Mouse (Mus musculus) neural tube, embryonic 12.5 days (tissue): ENCODE data around the gene Ccin. TPM values are rescaled to one million over a fixed set of nuclear protein-coding genes. Genes with fewer than 3 reads are reported as not detected.

ENCODE experiments used
- ATAC-seq: fragments of 200-750 bp; cut with Nextera tagmentation; 2 replicates; pipeline ENCODE4 v1.8.0; 2017; ENCODE audit warnings: low read depth, mild to moderate bottlenecking, moderate TSS enrichment, moderate library complexity; ENCODE audit not compliant: low FRiP score
- H3K27ac ChIP-seq: fragments of 300-500 bp; sonication (generic); 2 replicates; pipeline ENCODE4 v1.5.1; 2016
- H3K27me3 ChIP-seq: fragments of 300-500 bp; sonication (generic); replicated peaks from 2 replicates; pipeline ENCODE4 v1.6.1; 2016; ENCODE audit warnings: mild to moderate bottlenecking
- H3K36me3 ChIP-seq: fragments of 300-500 bp; sonication (generic); 2 replicates; pipeline ENCODE4 v1.6.1; 2016; ENCODE audit warnings: mild to moderate bottlenecking
- H3K4me1 ChIP-seq: fragments of 300-500 bp; sonication (generic); 2 replicates; pipeline ENCODE4 v1.6.1; 2016
- H3K4me2 ChIP-seq: fragments of 300-500 bp; sonication (generic); replicated peaks from 2 replicates; pipeline ENCODE4 v1.6.1; 2016; ENCODE audit warnings: mild to moderate bottlenecking
- H3K4me3 ChIP-seq: fragments of 300-500 bp; sonication (generic); 2 replicates; pipeline ENCODE4 v1.5.1; 2016
- H3K9ac ChIP-seq: fragments of 300-500 bp; sonication (generic); 2 replicates; pipeline ENCODE4 v1.6.1; 2016; ENCODE audit warnings: mild to moderate bottlenecking
- H3K9me3 ChIP-seq: fragments of 300-500 bp; sonication (generic); 2 replicates; pipeline ENCODE4 v1.6.1; 2016; ENCODE audit warnings: mild to moderate bottlenecking
- WGBS: fragments of 180-500 bp; shearing (Covaris S2); methylation state at CpG from one replicate; pipeline ENCODE4 v1.1.7; 2016; 5-methylcytosine and 5-hydroxymethylcytosine counted together
- polyA plus RNA-seq: library from polyadenylated mRNA; unstranded; fragments of >200 nt; fragmentation: Nextera tagmentation; extraction: Ambion mirVana; gene quantifications from 2 replicates; pipeline ENCODE4 v1.2.1, GENCODE M21; 2016

Gene Ccin
- polyA plus RNA-seq, 1 experiment from 2014 or later, result not detected

GRCm38 (mm10) chr4:44024241-44024640 lies 41.0 kb downstream of the Ccin start:
- ATAC-seq, result no peak
- Histone ChIP-seq H3K9ac (no peak overlapping the region), H3K4me2 (no peak overlapping the region), H3K27me3 (no peaks in the 10 kb centered on the region), H3K4me1 (no peaks in the 10 kb centered on the region), H3K36me3 (peaks cover 95% of the 10 kb centered on the region), H3K27ac (no peak overlapping the region), H3K9me3 (no peaks in the 10 kb centered on the region), H3K4me3 (no peak overlapping the region)
- WGBS, result 97% methylated on average over 6 of the region's 6 CpGs

- Histone ChIP-seq H3K4me1 (no peaks in the 10 kb centered on the region), H3K4me2 (no peak overlapping the region), H3K36me3 (peaks cover 95% of the 10 kb centered on the region), H3K9ac (no peak overlapping the region), H3K4me3 (no peak overlapping the region), H3K9me3 (no peaks in the 10 kb centered on the region), H3K27ac (no peak overlapping the region), H3K27me3 (no peaks in the 10 kb centered on the region)
- 91% methylated on average over 6 of the region's 6 CpGs for WGBS
- no peak for ATAC-seq
Observed at GRCm38 (mm10) chr4:44025570-44025969, 42.3 kb downstream of the Ccin start.

GRCm38 (mm10) chr4:44028303-44029135 lies 45.2 kb downstream of the Ccin start:
- WGBS, result 80% methylated on average over 16 of the region's 16 CpGs
- H3K27me3 ChIP-seq, result no peaks in the 10 kb centered on the region
- H3K27ac ChIP-seq, result no peak overlapping the region

GRCm38 (mm10) chr4:44029661-44030066 lies 46.4 kb downstream of the Ccin start:
- ATAC-seq, result no peak
- Histone ChIP-seq H3K4me3 (no peak overlapping the region), H3K27ac (no peak overlapping the region), H3K4me2 (no peak overlapping the region), H3K4me1 (no peaks in the 10 kb centered on the region), H3K9me3 (no peaks in the 10 kb centered on the region), H3K36me3 (peaks cover 89% of the 10 kb centered on the region), H3K9ac (no peak overlapping the region), H3K27me3 (no peaks in the 10 kb centered on the region)
- WGBS, result 94% methylated on average over 15 of the region's 15 CpGs

More at GRCm38 (mm10) chr4:44028303-44029135, 45.2 kb downstream of the Ccin start:
- no peaks in the 10 kb centered on the region for H3K4me1 ChIP-seq
- H3K9me3 ChIP-seq, result no peaks in the 10 kb centered on the region
- peaks cover 97% of the 10 kb centered on the region for H3K36me3 ChIP-seq
- H3K9ac ChIP-seq, result no peak overlapping the region
- H3K4me2 ChIP-seq, result no peak overlapping the region
- no peak for ATAC-seq
- H3K4me3 ChIP-seq, result no peak overlapping the region

- Histone ChIP-seq H3K4me3 (no peak overlapping the region), H3K9ac (no peak overlapping the region), H3K4me2 (no peak overlapping the region), H3K27ac (no peak overlapping the region), H3K36me3 (peaks cover 82% of the 10 kb centered on the region), H3K9me3 (no peaks in the 10 kb centered on the region), H3K4me1 (no peaks in the 10 kb centered on the region), H3K27me3 (no peaks in the 10 kb centered on the region)
- no peak for ATAC-seq
- WGBS, result 92% methylated on average over 5 of the region's 5 CpGs
Observed at GRCm38 (mm10) chr4:44031521-44031920, 48.2 kb downstream of the Ccin start.

Other genes with a start within 250 kb of the Ccin start
- not detected in 2 replicates for gene Olfr159, start 212.5 kb upstream of the Ccin start, polyA plus RNA-seq
- gene Olfr156, start 159.6 kb upstream of the Ccin start, polyA plus RNA-seq, result not detected in 2 replicates
- not detected in 2 replicates for gene Olfr157, start 143.3 kb upstream of the Ccin start, polyA plus RNA-seq
- gene Olfr155, start 131.9 kb upstream of the Ccin start, polyA plus RNA-seq, result not detected in 2 replicates
- gene Reck, start 108.0 kb upstream of the Ccin start, polyA plus RNA-seq, result 13.6 and 15.1 TPM in 2 replicates
- gene Glipr2, start 26.1 kb upstream of the Ccin start, polyA plus RNA-seq, result 91.0 and 95.7 TPM in 2 replicates
- gene Clta, start 21.0 kb downstream of the Ccin start, polyA plus RNA-seq, result 277 and 293 TPM in 2 replicates
- 21.8 and 27.4 TPM in 2 replicates for gene Gne, start 100.7 kb downstream of the Ccin start, polyA plus RNA-seq